Mouse (Mus musculus) adrenal gland, adult 8-10 months (tissue): ENCODE measurements around the gene U2af2. TPM values are rescaled to one million over a fixed set of nuclear protein-coding genes. Genes with fewer than 3 reads are reported as not detected.
A peak's percentile ranks its signal among the peaks of the same experiment; 100 is the strongest.
"Not testable (repeated sequence)": the region's sequence is repeated elsewhere in the genome, so short reads cannot be mapped to it uniquely, and the experiment has no call there.

Source experiments
- DNase-seq: peaks from one replicate; pipeline ENCODE4 v3.0.0; 2022
- total RNA-seq, 4 experiments: library from RNA; stranded (reverse); gene quantifications; 2 replicates each; pipeline ENCODE4 v1.2.4; 2022

U2af2 gene
- total RNA-seq, 4 experiments from 2014 or later = 135 to 214 (median 168) TPM

DNA sequence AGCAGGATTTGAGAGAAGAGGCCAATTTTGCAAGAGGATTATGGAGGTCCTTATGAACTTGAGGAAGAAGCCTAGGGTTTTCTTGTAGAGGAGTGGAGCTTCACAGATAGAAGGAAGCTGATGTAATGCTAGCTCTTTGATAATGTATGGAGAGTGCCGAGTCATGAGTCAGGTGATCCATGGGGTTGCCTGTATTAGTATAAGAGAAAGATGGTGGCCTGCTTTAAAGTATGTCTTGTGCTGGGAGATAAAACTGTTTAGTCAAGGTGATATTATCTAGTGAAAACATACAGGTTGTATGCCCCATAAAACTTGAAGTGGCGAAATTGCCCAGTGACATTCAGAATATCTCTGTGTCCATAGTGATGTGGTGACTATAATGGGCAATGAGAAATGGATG lies 15.0 kb downstream of the U2af2 start:
- no peak for DNase-seq

DNA sequence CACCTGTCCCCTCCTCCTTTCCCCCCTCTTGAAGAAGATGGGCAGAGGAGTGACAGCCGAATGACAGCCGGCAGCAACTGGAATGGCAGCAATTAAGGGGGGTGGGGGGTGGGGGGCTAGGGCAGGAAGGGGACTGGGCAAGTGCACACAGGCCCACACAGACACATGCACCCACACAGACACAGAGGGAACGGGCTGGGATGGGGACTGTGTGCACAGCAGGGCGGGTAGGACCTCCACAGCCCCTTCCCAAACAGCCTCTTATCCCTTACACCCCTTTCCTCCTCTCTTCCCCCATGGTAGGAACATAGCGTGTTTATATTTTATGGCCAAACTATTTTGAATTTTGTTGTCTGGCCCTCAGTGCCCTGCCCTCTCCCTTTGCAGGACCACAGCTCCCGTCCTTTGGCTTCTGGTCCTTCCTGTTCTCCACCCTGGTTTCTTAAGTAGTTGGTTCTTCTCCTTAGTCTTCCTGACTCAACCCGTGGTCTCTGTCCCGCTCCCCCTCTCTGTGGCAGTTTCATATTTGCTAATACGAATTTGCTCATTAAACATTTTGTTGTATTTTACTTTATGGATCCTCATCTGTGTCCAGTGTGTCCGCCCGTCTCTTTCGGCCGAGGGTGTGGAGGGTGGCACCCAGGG lies 17.5 kb downstream of the U2af2 start:
- DNase-seq = not testable (repeated sequence)

DNA sequence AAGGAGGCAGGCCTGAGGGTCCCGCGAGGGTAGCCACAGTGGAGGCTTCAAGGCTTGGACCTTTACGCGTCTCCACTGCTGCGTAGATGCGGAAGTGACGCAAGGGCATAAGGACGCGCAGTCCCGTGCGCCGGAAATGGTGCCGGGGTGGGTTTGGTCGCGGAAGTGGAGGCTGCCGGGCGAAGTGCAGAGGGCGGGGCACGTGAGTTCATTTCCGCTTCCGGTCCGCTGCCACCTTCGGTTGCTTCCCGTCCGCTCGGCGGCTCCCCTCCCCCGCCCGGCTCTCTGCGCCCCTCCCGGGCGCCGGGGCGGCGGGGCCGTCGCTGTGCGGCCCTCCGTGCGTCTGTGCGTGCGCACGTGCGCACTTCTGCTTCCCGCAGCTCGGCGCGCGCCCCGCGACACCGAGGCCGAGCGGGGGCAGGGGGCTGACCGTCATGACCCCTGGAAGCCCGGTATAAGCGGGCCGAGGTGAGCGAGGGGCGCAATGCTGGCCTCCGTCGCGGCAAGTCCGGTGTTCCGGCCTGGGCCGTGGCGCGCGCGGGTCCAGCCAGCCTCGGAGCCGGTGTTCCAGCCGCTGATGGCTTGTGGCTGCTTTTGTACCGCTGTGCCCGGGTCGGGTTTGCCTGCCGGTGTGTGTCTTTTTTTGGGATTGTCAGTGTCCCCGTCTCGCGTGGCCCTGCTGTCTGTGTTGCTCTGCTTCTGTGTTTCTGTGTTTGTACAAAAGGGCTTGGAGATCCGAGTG lies 18.2 kb downstream of the U2af2 start, which contains the start of gene Epn1:
Gene Epn1 (plus strand): TSS at position 226 of the 742 bp plus-strand sequence.
- DNase-seq = peak; percentile 96

DNA sequence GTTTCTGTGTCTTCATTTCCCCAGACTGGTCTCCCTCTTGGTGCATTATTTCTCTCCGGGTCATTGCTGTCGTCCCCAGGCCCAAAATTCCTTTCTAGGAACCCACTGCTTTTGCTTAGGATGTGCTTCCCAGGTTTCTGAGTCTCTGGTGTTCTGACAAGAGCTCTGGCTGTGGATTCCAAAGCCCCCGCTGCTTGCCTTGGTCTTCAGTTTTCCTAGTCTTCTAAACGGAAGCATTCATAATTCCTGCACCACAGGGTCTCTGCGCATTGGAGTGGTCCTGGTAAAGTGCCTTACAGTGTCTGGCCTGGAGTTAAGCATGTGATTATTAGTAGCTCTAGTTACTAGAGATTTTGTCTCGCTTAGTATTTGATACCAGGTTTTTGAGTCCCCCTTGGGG lies 18.9 kb downstream of the U2af2 start:
- DNase-seq = no peak

DNA sequence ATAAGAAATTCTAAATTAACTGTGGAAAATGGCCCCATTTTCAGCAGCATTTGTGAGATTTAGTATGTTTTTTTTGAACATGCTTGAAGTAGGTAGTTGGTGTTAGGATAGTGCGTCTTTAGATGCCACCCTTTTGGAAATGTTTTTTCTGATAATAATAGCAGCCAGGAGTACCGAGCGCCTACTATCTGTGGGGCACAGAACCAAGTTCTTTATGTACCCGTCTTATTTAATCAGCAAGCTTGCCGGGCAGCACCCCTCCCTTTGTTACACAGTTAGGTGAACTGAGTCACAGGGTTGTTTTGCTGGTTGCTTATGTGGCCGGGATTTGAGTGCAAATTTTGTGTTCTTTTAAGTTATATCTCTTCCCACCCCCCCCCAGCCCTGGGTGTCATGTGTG lies 19.3 kb downstream of the U2af2 start:
- DNase-seq = no peak

DNA sequence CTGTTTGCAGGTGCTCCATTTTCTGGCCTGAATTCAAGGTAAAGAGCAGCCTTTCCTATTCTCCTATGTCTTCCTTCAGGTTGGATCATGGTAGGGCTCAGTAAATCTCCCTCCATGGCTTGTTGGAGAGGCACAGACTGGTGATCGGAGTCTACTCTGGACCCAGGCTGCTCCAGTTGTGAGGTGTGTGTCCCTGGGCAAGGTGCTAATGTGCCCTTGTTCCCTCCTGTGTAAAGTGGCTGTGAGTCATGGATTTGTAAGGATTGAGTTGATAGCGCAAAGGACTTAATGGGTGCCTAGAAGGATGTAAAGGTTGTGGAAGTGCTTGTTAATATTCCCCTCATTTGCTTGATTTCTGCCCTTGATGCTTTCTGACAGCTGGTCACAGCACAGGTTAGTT lies 20.0 kb downstream of the U2af2 start:
- DNase-seq = no peak

DNA sequence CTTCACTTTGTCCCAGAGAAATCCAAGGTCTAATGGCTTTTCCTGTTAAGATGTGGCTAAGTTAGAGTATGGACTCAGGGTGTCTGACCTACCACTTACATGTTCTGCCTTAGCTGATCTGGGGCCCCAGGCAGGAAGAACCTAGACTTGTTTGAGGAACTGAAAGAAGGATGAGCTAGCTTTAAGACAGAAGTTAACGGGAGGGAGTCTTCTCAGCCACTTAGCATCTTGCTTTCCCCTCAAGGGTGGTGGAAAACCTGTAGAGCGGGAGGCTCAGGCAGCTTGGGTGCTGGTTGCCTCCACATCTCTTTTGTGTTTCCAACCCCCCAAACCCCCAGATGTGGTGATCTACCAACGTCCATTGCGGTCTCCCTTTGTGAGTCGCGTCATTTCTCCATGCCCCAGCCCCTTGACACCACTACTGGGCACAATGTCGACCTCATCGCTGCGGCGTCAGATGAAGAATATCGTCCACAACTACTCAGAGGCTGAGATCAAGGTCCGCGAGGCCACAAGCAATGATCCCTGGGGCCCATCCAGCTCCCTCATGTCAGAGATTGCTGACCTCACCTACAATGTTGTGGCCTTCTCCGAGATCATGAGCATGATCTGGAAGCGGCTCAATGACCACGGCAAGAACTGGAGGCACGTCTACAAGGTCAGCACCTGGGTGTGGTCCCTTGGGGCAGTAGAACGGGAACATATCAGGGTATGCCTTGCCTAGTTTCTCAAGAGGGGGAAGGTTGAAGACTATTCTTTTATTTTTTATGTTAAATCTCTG lies 21.6 kb downstream of the U2af2 start:
- no peak for DNase-seq

DNA sequence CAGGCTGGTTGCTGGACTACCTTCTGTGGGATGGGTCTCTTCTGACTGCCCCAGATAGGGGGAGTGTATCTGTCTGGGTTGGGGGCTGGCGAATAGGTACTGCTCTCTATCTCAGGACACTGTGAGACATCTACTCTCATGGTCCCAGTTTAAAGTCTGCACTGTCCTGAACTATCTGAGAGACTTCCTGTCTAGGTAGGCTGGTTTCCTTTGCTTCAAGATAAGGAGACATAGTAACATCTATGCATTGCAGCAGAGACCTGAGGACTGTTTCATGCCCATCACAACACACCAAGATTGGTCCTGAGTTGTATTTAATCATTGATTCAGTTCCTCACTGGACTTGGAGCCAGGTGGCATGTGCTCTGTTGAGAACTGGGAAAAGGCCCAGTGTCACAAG lies 23.6 kb downstream of the U2af2 start:
- DNase-seq = no peak

DNA sequence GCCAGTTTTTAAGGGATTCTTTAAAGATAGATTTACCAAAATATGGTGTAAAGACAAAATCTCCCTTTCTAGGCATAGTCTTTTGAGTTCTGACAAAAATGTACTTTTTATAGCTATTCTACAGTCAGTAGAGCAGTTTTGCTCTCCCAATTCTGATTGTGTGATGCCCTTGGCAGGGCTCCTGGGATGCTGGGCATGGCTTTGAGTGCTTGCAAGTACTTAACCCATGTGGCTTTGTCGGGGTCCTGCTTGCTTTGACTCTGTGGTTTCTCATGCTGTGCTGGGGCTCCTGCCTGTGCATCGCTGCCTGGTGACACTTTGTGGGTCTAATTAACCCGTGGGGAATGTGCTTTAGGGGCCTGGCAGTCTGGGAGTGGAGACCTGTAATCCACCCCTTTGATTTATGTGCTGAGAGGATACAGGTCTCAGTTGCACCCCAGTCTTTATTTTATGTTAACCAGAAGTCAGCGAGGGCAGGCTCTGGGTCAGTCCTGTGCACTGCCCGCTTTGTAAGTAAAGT lies 25.0 kb downstream of the U2af2 start:
- no peak for DNase-seq

DNA sequence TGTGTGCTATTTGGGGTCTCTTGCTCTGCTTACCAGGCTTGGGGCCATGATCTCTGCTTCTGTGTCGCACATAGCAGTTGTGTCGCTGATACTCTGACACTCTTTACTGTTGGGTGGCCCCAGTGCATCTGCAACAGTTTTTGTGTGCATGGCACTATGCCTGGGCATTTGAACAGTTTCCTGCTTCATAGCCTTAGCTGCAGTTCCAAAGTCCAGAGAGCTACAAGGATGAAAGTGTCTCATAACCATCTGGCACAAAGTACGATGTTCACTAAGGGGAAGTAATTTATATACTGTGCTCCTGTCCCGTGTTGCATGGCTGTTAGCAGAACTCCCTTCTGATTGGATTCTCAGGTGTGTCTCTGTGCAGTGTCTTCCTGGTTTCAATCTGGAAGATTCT lies 25.9 kb downstream of the U2af2 start:
- no peak for DNase-seq

DNA sequence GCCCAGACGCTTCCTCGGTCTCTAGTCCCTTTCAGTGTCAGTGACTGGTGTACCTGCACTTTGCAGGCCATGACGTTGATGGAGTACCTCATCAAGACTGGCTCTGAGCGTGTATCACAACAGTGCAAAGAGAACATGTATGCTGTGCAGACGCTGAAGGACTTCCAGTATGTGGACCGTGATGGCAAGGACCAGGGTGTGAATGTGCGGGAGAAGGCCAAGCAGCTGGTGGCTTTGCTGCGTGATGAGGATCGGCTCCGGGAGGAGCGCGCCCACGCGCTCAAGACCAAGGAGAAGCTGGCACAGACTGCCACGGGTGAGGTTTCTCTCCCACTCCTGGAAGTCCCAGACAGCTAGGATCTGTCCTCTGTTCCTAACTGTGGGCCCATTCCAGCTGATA lies 27.9 kb downstream of the U2af2 start:
- DNase-seq = no peak

DNA sequence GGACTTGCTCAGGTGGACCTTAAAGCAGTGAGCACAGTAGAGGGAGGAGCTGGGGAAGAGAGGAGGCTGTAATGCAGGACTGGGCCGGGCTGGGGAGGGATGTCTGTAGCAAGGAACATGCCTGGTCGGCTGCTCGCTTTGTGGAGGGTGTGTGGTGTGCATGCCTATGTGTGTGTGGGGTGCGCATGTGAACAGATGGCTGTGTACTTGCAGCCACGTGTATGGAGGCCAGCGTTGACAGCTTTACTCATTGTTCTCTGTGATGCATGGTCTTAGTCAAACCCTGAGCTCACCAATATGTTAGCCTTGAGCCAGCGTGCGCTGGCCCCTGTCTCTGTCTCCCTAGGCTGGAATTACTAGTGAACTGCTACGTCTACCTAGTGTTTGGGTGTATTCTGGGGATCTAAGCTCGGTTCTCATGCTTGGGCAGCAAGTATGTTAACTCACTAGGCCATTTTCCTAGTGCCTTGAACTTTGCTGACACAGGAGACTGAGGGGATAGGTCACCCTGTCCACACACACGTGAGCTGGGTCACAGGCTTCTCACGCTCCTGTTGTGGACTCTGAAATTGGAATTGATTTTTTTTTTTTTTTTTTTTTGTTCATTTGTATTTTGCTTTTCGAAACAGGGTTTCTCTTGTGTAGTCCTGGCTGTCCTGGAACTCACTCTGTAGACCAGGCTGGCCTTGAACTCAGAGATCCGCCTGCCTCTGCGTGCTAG lies 29.2 kb downstream of the U2af2 start:
- DNase-seq = no peak

DNA sequence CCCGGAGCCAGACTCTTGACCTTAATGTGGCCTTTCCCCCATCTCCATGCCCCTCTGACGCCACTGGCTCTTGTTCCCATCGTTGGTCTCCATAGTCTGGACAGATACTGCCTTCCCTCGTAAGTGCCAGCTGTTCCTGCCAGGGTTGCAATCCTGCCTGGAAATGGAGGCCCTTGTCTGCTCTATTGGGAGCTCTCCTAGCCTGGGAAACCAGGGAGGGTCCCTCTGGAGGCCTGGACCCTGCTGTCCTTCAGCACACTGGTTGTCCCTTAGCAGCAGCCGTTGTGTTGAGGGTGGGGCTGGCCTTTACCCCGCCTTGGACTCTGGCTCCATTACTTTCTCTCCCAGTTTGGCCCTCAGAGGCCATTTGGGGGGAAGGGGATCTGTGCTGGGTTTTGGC lies 30.4 kb downstream of the U2af2 start:
- DNase-seq = no peak

DNA sequence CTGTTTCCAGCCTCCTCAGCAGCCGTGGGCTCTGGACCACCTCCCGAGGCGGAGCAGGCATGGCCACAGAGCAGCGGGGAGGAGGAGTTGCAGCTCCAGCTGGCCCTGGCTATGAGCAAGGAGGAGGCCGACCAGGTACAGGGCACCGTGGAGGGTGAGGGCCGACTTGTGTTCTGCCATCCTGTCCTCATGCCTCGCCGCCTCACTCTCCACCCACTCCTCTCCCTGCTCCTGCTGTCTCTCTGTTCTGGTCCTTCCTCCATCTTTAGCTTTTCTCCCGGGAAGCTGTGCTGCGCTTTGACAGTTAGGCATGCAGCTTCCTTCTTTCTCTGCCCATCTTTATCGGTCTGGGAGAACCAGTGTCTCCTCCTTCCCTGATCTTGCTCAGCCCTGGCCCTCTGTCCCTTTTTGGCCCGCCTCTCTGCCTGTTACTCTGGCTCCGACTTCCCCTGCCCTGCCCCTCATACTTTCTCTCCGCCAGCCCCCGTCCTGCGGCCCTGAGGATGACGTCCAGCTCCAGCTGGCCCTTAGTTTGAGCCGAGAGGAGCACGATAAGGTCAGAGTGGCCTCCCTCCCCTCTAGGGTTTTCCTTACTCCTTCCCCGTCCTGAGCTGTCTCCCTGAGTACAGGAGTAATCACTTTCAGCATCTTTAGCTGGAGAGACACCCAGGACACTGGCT lies 31.0 kb downstream of the U2af2 start:
- DNase-seq = no peak

DNA sequence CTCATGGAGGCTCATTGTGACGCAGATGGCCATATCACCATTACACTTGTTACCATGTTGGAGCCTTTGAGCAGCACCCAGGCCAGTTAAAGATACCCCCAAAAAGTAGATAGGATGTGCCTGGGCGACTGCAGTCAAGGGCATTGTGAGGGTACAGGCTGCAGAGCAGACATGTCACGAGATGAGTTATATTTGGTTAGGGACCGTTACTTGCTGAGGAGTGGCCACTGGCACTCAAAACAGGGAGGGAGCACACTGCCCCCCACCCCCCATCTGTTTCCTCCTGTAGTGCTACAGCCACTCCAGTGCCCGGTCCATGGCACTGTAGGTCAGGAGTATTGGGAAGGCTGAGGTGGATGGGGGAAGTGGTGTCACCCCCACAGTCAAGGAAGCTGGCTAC lies 36.8 kb downstream of the U2af2 start:
- no peak for DNase-seq

DNA sequence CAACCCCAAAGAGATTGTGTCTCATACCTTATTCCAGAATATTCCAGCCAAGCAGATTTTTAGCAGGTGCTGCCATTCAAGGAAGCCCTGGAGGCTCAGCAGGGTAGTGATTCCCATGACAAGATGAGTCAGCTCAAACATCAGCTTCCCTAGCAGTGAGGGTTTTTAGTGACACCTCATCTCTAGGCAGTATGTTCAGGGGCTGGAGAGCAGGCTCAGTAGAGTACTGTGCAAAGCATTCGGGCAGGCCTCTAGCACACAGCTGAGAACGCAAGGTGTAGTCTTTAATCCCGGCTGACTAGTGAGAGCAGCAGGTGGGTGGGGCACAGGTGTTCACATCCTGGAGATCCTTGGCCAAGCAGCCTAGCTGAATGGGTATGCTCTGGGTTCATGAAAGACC lies 37.9 kb downstream of the U2af2 start:
- no peak for DNase-seq

DNA sequence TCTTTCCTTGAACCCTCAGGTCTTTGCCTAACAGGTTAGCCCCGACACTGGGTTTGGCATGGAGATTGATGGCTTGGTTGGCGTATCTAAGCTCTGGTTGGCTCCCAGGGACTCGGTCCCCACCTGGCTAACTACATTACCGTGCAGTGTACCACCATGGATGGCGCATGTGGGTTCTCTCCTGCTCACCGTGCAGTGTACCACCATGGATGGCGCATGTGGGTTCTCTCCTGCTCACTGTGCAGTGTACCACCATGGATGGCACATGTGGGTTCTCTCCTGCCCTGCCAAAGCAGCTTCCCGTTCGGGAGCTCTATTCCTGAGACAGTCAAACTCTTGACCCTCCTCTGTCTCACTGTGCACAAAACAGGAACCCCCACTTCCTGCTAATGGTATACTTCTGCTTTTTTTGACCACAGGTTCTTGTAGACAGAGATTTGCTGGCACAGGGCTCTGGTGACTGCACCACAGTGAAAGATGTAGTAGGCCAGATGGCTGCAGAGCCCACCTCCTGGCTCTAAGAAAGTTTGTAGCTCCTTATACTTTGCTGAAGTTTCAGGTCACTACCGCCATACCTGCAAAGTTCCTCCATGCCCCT lies 39.2 kb downstream of the U2af2 start:
- no peak for DNase-seq

DNA sequence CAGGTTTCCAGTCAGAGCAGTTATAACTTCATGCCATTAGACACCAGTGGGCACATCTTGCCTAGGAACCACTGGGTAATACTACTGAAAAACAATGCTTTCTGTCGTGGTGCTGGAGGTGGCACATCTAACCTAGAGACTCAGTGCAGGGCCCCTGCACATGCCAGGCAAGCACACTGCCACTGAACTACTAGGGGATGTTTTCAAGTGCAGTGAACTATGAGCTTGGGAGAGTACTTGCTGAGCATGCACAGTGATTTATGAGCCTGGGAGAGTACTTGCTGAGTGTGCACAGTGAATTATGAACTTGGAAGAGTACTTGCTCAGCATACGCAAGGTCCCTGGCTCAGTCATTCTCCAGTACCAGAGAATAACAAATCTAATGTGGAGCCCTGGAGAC lies 40.6 kb downstream of the U2af2 start:
- DNase-seq = no peak

DNA sequence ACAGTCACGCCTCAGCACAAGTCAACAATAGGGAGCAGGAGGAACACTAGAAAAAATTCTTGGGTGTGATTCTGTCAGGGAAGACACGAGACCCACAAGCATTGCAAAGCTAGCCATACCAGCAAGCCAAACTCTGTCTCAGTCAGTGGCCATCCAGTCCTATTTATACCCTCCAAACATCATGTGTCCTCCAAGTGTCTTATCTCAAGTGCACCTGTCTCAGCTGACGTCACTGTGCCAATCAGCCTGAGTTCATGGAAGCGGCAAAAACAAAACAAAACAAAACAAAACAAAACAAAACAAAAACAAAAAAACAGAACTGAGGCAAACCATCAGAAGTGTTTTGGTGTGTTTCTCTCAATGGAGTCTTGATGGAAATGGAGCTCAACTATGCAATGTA lies 46.3 kb downstream of the U2af2 start:
- DNase-seq = no peak

DNA sequence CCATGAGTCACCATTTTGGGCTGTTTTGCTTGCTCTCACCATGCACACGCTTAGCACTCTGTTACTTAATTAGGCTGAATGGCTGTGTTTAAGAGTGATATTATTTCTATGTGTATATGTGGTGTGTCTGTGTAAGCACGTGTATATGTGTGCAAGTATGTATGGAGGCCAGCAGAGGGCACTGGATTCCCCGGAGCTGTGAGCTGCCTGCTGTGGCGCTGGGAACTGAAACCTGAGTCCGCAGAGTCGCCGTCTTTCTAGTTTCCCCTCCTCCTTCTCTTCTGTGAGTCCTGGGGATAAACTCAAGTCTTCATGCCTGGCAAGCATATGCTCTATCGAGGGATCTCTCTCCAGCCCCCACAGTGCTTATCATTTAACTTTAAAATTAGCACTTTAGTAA lies 47.4 kb downstream of the U2af2 start:
- no peak for DNase-seq

DNA sequence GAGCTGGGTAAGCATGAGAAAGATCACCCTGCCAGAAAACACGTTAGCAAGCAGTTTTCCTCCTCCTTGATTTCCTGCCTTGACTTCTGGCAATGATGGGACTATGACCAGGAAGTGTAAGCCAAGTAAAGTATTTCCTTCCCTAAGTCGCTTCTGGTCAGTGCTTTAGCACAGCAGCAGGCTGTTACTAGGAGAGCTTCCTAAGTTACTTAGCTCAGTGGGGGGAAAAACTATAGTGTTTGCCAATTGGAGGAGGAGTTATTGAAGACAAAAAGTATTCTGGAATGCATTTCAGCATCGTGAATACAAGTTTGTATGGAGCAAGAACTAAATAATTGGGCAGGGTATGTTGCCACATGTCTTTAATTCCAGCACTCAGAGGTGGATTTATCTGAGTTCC lies 50.8 kb downstream of the U2af2 start:
- DNase-seq = no peak

DNA sequence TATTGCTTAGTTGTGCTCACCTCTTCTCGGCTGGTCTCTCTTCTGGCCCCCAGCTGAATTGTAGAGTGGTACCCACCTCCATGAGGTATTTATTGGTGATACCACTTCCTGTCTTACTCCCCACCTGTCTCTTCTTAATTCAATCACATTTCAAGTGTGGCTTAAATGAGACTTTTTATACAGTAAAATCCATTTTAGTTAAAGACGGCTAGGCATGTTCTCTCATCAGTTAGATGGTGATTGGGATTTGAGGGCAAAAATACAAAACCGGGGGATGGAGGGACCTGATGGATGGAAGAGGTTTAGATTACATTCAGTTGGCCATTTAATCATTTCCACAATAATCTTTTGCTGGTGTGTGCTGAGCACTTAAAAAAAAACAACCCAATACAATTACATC lies 54.9 kb downstream of the U2af2 start, which contains the start of gene Rfpl4:
Gene Rfpl4 (minus strand): TSS at position 101 of the 400 bp plus-strand sequence.
- no peak for DNase-seq
